Mouse (Mus musculus) frontal cortex, postnatal 14 days (tissue): ENCODE results near the gene Hcrtr1.

Experiments
- DNase-seq, 2 experiments: peaks; one replicate each; pipeline ENCODE4 v3.0.0; 2022; ENCODE audit warnings: low spot score in 2 of 2

Hcrtr1 gene

DNA sequence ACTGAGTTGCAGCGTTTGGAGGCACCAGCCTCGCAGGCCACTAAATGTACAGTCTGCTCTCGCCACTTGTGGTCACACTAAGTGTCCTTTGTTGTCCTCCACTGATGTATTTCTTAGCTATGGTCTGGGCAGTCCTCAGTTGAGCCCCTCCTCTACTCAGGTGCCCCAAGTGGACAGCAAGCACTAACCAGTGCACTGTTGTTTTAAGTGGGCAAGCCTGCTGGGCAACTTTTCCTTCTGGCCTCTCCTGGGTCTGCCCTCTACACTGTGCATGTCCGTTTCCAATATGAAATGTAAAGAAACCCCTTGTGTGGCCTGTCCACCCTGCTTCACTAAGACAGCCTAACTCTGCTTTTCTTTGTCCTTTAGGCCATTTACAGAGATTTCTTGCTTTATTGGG lies 15.0 kb downstream of the Hcrtr1 start:
- no peak for DNase-seq

DNA sequence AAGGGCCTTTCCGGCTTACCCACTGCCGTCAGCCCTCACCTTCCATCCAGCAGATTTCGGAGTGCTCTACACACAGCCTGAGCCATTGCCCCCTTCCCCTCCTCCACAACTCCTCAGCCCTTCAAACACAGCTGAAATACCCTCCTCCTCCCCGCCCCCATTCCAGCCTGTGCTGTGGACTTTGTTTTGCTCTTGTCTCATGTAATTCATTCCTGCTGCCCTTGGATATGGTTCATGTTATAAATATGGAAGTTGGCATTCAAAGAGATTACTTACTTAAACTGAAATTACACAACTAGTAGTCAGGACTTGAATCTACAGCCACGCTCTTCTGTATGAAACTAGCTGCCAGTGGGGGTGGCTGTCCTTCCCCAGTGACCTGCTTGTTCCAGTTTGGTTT lies 16.1 kb downstream of the Hcrtr1 start:
- no peak for DNase-seq

DNA sequence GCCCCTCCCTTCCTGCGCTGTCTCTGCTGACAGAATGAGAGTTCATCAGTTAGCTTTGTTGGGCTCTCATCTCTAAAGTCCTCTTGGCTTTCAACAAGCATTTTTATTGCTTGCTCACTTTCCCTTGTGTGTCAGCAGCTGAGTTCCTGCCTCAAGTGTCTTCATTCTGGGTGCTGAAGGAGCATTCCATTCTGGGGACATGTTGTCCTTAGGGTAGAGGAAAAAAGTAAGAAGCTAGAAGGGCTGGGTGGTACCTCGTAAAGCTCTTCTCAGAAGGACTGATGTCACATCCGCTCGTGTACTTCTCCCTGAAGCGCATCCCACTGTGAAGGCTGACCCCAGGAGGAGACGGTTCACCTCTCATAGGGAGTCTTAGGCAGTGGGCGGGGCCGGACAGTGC lies 17.6 kb downstream of the Hcrtr1 start:
- DNase-seq: no peak

DNA sequence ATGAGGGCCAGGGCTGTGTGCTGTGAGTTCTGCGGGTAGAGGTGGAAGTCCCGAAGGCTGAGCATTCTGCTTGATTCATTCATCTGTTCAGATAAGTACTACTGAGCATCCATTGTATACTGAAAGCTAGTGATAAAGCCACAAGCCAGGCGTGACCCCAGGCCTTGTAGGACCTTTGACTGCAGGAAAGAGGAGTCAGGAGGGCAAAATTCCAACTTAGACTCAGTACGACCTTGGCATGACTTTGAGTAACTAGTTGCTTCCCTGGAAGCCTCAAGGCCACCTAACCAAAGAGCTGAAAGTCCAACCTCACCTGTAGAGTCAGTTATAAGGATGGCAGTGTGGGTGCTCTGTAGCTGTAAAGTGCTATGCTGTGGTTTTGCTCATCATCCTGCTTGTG lies 18.4 kb downstream of the Hcrtr1 start:
- no peak for DNase-seq

GRCm38 (mm10) chr4:130112732-130113131 lies 26.4 kb downstream of the Hcrtr1 start:
- no peak for DNase-seq

- DNase-seq: no peak
Observed at GRCm38 (mm10) chr4:130112299-130112698, 26.9 kb downstream of the Hcrtr1 start.

DNA sequence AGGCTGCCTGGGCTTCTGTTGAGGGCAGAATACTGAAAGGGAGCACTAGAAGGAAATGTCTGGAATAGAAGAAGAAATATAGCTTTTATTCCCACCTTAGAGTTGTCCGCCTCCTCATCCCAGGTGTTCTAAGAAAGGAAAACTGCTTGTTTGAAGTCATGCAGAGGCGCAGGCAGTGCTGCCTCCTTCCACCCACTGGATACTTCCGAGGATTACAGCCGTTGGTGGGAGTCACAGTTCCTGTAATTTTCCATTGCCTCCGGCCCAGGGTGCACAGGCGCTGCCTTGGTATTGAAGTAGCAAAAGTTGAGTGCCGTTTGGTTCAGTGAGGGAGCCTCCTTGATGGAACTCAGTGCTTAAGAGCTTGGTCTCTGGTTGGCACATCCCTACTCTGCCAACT lies 29.1 kb downstream of the Hcrtr1 start:
- no peak for DNase-seq

GRCm38 (mm10) chr4:130109666-130110065 lies 29.5 kb downstream of the Hcrtr1 start:
- no peak for DNase-seq

DNA sequence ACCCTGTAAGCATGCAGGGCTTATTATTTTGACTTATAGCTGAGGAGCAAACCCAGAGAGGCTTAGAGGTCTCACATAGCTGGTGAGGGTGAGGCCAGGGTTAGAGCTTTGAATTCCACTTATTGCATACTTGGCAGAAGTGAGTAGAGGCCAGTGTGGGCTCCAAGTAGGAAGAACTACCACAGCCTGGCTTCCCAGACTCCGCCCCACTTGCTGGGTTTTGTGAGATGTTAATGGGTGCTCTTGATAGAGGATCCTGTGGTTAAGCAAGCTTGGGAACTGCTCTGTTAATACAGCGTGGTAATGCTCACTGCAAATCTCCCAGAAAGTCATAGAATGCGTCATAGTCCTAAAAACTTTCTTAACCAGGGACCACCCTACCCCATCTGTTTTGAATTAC lies 30.2 kb downstream of the Hcrtr1 start:
- DNase-seq: no peak

GRCm38 (mm10) chr4:130107444-130108131 lies 31.6 kb downstream of the Hcrtr1 start:
- DNase-seq: peak; percentile 99 to 100

DNA sequence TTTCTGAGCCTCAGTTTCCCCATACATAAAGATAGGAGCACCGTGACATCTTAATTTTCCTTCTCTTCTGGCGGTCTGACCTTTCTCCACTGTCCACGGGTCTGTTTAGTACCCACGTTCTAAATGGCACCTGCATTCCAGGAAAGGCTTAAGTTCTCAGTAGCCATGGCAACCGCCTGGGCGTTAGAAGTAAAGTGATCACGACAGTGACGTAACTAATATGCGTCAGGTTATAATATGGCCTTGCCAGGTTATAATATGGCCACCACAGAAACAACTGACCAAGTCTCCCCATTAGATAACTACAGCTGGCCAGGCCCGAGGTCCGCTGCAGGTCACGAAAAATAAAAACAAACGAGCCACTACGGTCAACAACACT lies 32.1 kb downstream of the Hcrtr1 start:
- no peak for DNase-seq

- no peak for DNase-seq
Observed at GRCm38 (mm10) chr4:130104584-130104983, 34.6 kb downstream of the Hcrtr1 start.

DNA sequence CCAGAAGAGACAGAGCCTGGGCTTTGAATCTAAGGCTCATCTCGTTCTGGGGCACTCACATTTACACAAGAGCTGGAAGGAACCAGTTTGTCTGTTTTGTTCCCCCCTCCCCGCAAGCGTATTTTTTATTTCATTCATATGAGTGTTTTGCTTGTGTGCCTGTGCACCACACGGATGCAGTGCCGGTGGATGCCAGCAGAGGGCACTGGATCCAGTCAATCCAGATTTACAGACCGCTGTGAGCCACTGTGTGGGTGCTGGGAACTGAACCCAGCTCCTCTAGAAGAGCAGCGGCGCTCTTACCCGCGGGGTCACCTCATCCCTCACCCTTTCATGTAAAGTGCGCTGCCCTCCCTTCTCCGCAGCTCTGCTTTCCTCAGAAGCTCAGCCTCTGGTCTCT lies 35.5 kb downstream of the Hcrtr1 start:
- DNase-seq: no peak

- DNase-seq: no peak
Observed at GRCm38 (mm10) chr4:130102111-130102651, 37.0 kb downstream of the Hcrtr1 start, which contains the start of gene Pef1. Gene Pef1, plus strand, starts transcription at chr4:130102558.

DNA sequence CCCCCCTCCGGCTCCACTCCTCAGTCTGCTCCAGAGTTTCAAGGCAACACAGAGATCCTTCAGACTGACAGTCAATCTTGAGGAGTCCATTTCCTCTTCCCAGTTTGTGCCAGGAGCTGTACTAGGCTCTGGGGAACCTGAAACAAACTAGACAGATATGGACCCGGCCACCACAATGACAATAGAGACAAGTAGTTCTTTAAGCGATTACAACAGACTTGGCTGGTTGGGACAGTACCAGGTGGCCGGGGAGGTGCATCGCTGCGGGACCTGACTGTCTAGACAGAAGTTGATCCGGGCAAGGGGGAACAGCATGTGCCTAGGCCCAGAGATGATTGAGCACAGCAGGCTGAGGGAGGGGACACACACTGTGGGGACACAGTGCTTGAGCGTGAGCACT lies 38.0 kb downstream of the Hcrtr1 start:
- DNase-seq: no peak

DNA sequence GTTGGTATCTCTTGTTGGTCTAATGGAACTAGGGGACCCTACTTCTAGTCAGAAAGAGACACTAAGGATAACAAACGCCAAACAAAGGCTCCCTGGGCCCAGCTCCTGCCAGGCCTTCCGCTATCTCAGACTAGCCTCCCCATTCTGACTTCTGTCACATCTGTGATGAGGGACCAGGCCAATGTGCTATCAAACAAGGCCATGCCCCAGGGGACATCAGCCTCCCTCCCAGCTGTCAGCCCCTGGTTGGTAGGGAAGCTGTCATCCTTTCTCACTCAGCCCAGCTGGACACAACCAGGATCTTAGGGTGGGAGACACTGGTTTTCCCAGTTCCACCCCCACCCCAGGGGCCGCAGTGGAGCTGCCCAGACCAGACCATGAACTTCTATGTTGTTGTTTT lies 44.0 kb downstream of the Hcrtr1 start:
- DNase-seq: no peak

- peak; percentile 77 to 95 for DNase-seq
Observed at GRCm38 (mm10) chr4:130087293-130087692, 51.9 kb downstream of the Hcrtr1 start.

- DNase-seq: no peak
Observed at GRCm38 (mm10) chr4:130085246-130085820, 53.8 kb downstream of the Hcrtr1 start.

DNA sequence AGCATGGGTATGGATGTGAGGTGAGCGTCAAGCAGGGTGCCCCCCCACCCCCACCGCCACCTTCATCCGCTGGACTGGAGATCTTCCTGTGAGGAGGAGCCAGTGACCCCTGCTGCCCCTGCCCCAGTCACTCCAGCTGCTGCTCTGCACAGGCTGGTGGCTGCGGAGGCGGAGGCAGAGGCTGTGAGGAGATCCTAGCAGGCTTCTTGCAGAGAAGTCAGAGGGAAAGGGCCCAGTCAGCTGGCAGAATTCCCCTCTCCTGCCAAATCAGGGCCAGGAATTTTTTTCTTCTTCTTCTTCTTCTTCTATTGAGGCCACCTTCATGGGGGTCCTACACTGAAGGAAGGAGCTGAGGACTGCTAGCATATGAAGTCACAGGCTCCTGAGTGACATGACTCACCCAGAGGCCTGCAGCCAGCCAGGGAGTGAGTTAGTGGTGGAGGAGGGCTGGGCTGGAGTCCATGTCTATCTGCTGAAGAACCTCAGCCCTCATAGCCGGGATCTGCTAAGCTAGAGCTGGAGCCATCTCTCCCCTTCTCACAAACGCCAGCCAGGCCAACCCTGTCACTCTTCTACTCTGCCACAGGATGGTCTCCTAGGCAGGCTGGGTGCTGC lies 54.7 kb downstream of the Hcrtr1 start:
- no peak for DNase-seq

DNA sequence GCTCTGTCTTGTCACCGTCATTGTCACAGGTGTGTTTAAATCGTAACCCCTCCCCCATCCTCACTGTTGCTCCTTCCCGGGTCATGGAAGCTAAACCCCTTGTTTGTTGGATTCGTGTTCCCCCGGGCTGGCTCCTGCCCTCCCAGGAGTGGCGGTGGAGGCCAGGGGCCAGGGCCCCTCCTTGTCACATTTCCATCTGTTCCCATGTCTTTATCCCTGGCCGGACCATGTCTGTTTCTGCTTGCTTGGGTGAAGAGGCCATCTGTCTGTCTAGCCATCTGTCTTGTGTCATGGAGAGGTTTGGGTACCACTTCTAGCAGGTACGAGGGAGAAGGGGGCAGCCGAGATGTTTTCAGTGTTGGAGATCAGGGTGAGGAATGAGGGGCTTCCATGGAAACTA lies 56.9 kb downstream of the Hcrtr1 start:
- DNase-seq: no peak

GRCm38 (mm10) chr4:130081345-130082190 lies 57.6 kb downstream of the Hcrtr1 start:
- peak; percentile 56 to 62 for DNase-seq
